10 mouse cellular contexts compared by ENCODE assay signal in the genomic region with DNA sequence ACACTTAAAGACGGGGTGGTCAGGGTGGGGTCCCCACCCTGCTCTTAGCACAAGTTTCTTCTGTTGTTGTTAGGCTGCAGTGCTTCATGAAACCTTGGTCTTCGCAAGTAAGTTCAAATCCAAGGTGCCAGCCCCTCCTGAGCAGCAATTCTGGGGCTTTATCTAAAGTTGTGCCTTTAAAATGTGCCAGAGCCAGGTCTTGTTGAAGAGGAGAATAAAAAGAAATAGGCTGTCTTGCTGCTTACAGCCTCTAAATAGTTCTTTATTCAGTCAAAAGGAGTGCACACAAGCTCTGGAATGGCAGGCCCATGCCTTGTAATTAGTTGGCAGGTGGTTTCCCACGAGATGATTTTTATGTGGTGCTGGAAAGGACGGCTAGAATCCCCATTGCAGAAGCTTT. TPM values are rescaled to one million over a fixed set of nuclear protein-coding genes. Genes with fewer than 3 reads are reported as not detected.
A peak's percentile ranks its signal among the peaks of the same experiment; 100 is the strongest.
DNase-seq lines count a peak whose midpoint lies in the region; ATAC-seq and TF ChIP-seq lines count a peak whose summit lies in the region.
"Had no signal": no experiment of that assay in that cellular context is flagged by ENCODE, and none has a peak within 500 bp of the region (broad histone marks: within the 10 kb centered on the region; RNA-seq: fewer than 3 reads in every experiment).

No protein-coding gene starts in this region.

- H3K27ac ChIP-seq in heart, embryonic 11.5 days (ENCODE audit: low read depth, low read length): no peak overlapping the region
- no peak overlapping the region for H3K27ac ChIP-seq in neural tube, embryonic 12.5 days
- peak overlapping the region; percentile 33; the same call in 1 of the 2 replicates for H3K27ac ChIP-seq in limb, embryonic 13.5 days
- H3K27ac ChIP-seq in kidney, adult 2 months (ENCODE audit: insufficient read depth, low read depth, low read length): no peak overlapping the region; the same call in 1 of the 2 replicates

- TF ChIP-seq CTCF in kidney, adult 2 months (conservative IDR thresholded peaks at IDR 0.05; ENCODE audit: insufficient read depth, insufficient read length, low read depth, low read length): no peak

- ATAC-seq in heart, embryonic 11.5 days (replicated peaks; ENCODE audit: insufficient number of reproducible peaks, low FRiP score, low TSS enrichment): no peak
- ATAC-seq in neural tube, embryonic 12.5 days (ENCODE audit: low FRiP score, low read depth): no peak
- ATAC-seq in limb, embryonic 13.5 days (ENCODE audit: low FRiP score, low read depth): no peak

- H3K9me3 ChIP-seq in heart, embryonic 11.5 days (replicated peaks; ENCODE audit: control insufficient read depth, low read length): no peaks in the 10 kb centered on the region
- H3K9me3 ChIP-seq in neural tube, embryonic 12.5 days: no peaks in the 10 kb centered on the region
- H3K9me3 ChIP-seq in limb, embryonic 13.5 days: no peaks in the 10 kb centered on the region

- H3K4me2 ChIP-seq in heart, embryonic 11.5 days: no peak overlapping the region; the same call in 1 of the 2 replicates
- peak overlapping the region; percentile 77; the same call in 1 of the 2 replicates for H3K4me2 ChIP-seq in neural tube, embryonic 12.5 days (replicated peaks)
- peak overlapping the region; percentile 94 for H3K4me2 ChIP-seq in limb, embryonic 13.5 days (replicated peaks)

- intact Hi-C loops in heart, postnatal 10 days (cut with DNase I): no loop called here

- 75% methylated on average over 4 of the region's 4 CpGs for WGBS in heart, embryonic 11.5 days (ENCODE audit: insufficient replicate concordance)
- 76% methylated on average over 4 of the region's 4 CpGs for WGBS in neural tube, embryonic 12.5 days
- 62% methylated on average over 4 of the region's 4 CpGs for WGBS in limb, embryonic 13.5 days
- 46% methylated on average over 4 of the region's 4 CpGs for WGBS in kidney, adult 2 months

- no peak for DNase-seq in heart, postnatal 10 days
- no peak for DNase-seq in neural tube, embryonic 10.5 days (ENCODE audit: extremely low spot score, low spot score)
- DNase-seq in embryo, embryonic 10.5 days (ENCODE audit: low spot score): no peak
- no peak for DNase-seq in spleen, adult 18-20 months
- DNase-seq in kidney, adult 2 months: no peak

- H3K4me1 ChIP-seq in heart, embryonic 11.5 days (ENCODE audit: control insufficient read depth, insufficient read depth, low read length): peaks cover 15% of the 10 kb centered on the region
- H3K4me1 ChIP-seq in neural tube, embryonic 12.5 days: peaks cover 23% of the 10 kb centered on the region
- peaks cover 28% of the 10 kb centered on the region for H3K4me1 ChIP-seq in limb, embryonic 13.5 days
- H3K4me1 ChIP-seq in kidney, adult 2 months (ENCODE audit: control insufficient read depth, insufficient read depth, low read length): peaks cover 24% of the 10 kb centered on the region

- 0 out of 2 replicates have a peak overlapping the region, but pooled peaks have one; percentile 100 for H3K4me3 ChIP-seq in heart, embryonic 11.5 days (ENCODE audit: low read depth, low read length)
- no peak overlapping the region for H3K4me3 ChIP-seq in neural tube, embryonic 12.5 days
- 0 out of 2 replicates have a peak overlapping the region, but pooled peaks have one; percentile 99 for H3K4me3 ChIP-seq in limb, embryonic 13.5 days
- H3K4me3 ChIP-seq in kidney, adult 2 months (ENCODE audit: insufficient read depth, low read depth, low read length): no peak overlapping the region

- no peaks in the 10 kb centered on the region for H3K27me3 ChIP-seq in heart, embryonic 11.5 days (ENCODE audit: control insufficient read depth, insufficient read depth, low read length)
- H3K27me3 ChIP-seq in neural tube, embryonic 12.5 days (replicated peaks): no peaks in the 10 kb centered on the region
- no peaks in the 10 kb centered on the region for H3K27me3 ChIP-seq in limb, embryonic 13.5 days
- no peaks in the 10 kb centered on the region for H3K27me3 ChIP-seq in kidney, adult 2 months (replicated peaks; ENCODE audit: control insufficient read depth, insufficient read depth, low read length)

- peaks cover 33% of the 10 kb centered on the region for H3K36me3 ChIP-seq in heart, embryonic 11.5 days (ENCODE audit: control insufficient read depth, insufficient read depth, low read length)
- H3K36me3 ChIP-seq in neural tube, embryonic 12.5 days: peaks cover 59% of the 10 kb centered on the region
- H3K36me3 ChIP-seq in limb, embryonic 13.5 days: peaks cover 54% of the 10 kb centered on the region
- H3K36me3 ChIP-seq in kidney, adult 2 months (ENCODE audit: control insufficient read depth, insufficient read depth, low read length): no peaks in the 10 kb centered on the region; the same call in 1 of the 2 replicates

- no peak for TF ChIP-seq POLR2A in kidney, adult 2 months (IDR thresholded peaks at IDR 0.05; ENCODE audit: low read depth, low read length)

- H3K9ac ChIP-seq in heart, embryonic 11.5 days (ENCODE audit: low read depth, low read length): peak overlapping the region; percentile 100
- H3K9ac ChIP-seq in neural tube, embryonic 12.5 days: peak overlapping the region; percentile 100; the same call in 1 of the 2 replicates
- peak overlapping the region; percentile 100 for H3K9ac ChIP-seq in limb, embryonic 13.5 days

RNA-seq across cellular contexts. Expression of a gene that starts 2.9 kb away (rescaled TPM):
- polyA plus RNA-seq in heart, embryonic 11.5 days (2014; fragmentation: Nextera tagmentation; extraction: Ambion mirVana): 1,535 and 1,579 TPM in 2 replicates
- 100 to 1,000 TPM; 752 to 777 TPM for total RNA-seq in heart, postnatal 10 days (2021)
- 1,340 and 1,344 TPM in 2 replicates for polyA plus RNA-seq in neural tube, embryonic 12.5 days (2016; fragmentation: Nextera tagmentation; extraction: Ambion mirVana)
- polyA plus RNA-seq in limb, embryonic 13.5 days (2015; fragmentation: Nextera tagmentation; extraction: Ambion mirVana): 2,528 and 2,568 TPM in 2 replicates
- polyA plus RNA-seq in kidney, adult 2 months (2012; rRNA removed): 468 and 618 TPM in 2 replicates

RNA-seq across cellular contexts. Expression of a gene that starts 10.1 kb away (rescaled TPM):
- polyA plus RNA-seq in heart, embryonic 11.5 days (2014; fragmentation: Nextera tagmentation; extraction: Ambion mirVana): 0.14 and 0.30 TPM in 2 replicates
- total RNA-seq in heart, postnatal 10 days (2021): 1 to 10 TPM; 1.3 to 1.8 TPM
- polyA plus RNA-seq in neural tube, embryonic 12.5 days (2016; fragmentation: Nextera tagmentation; extraction: Ambion mirVana): 0.13 and 0.32 TPM in 2 replicates
- 0.45 and 0.86 TPM in 2 replicates for polyA plus RNA-seq in limb, embryonic 13.5 days (2015; fragmentation: Nextera tagmentation; extraction: Ambion mirVana)
- polyA plus RNA-seq in kidney, adult 2 months (2012; rRNA removed): 2.0 and 27.1 TPM in 2 replicates

RNA-seq across cellular contexts. Expression of a gene that starts 15.6 kb away (rescaled TPM):
- polyA plus RNA-seq in heart, embryonic 11.5 days (2014; fragmentation: Nextera tagmentation; extraction: Ambion mirVana): 59.2 and 63.3 TPM in 2 replicates
- total RNA-seq in heart, postnatal 10 days (2021): 10 to 100 TPM; 75.3 to 87.0 TPM
- 84.4 and 89.5 TPM in 2 replicates for polyA plus RNA-seq in neural tube, embryonic 12.5 days (2016; fragmentation: Nextera tagmentation; extraction: Ambion mirVana)
- 131 and 132 TPM in 2 replicates for polyA plus RNA-seq in limb, embryonic 13.5 days (2015; fragmentation: Nextera tagmentation; extraction: Ambion mirVana)
- polyA plus RNA-seq in kidney, adult 2 months (2012; rRNA removed): 92.6 and 111 TPM in 2 replicates

RNA-seq across cellular contexts. Expression of a gene that starts 17.2 kb away (rescaled TPM):
- not detected in 2 replicates for polyA plus RNA-seq in heart, embryonic 11.5 days (2014; fragmentation: Nextera tagmentation; extraction: Ambion mirVana)
- not detected for total RNA-seq in heart, postnatal 10 days (2021)
- not detected in 2 replicates for polyA plus RNA-seq in neural tube, embryonic 12.5 days (2016; fragmentation: Nextera tagmentation; extraction: Ambion mirVana)
- not detected in 2 replicates for polyA plus RNA-seq in limb, embryonic 13.5 days (2015; fragmentation: Nextera tagmentation; extraction: Ambion mirVana)
- 0.11 TPM in 1 of 2 replicates, not detected in the other for polyA plus RNA-seq in kidney, adult 2 months (2012; rRNA removed)
- total RNA-seq: layer of hippocampus, postnatal 14 days had no signal

RNA-seq across cellular contexts. Expression of a gene that starts 17.4 kb away (rescaled TPM):
- not detected in 2 replicates for polyA plus RNA-seq in heart, embryonic 11.5 days (2014; fragmentation: Nextera tagmentation; extraction: Ambion mirVana)
- not detected for total RNA-seq in heart, postnatal 10 days (2021)
- not detected in 2 replicates for polyA plus RNA-seq in neural tube, embryonic 12.5 days (2016; fragmentation: Nextera tagmentation; extraction: Ambion mirVana)
- polyA plus RNA-seq in limb, embryonic 13.5 days (2015; fragmentation: Nextera tagmentation; extraction: Ambion mirVana): not detected in 2 replicates
- polyA plus RNA-seq in kidney, adult 2 months (2012; rRNA removed): 0.14 and 0.23 TPM in 2 replicates
- total RNA-seq: layer of hippocampus, postnatal 14 days had no signal
- polyA plus RNA-seq: brain, embryonic 14.5 days had no signal

Comparison
In these comparisons a context has a peak if more than half of its experiments do, and no peak if none do; other contexts are left out.
1. H3K4me3 ChIP-seq: peak in heart, embryonic 11.5 days (single experiment) and limb, embryonic 13.5 days (single experiment); none in neural tube, embryonic 12.5 days (single experiment) and kidney, adult 2 months (single experiment).
2. Peak in every context shown above with its lines, with median percentiles within 50 percentile points of each other: H3K9ac ChIP-seq.